Mouse (Mus musculus) stomach, embryonic 15.5 days (tissue): Measurements from ENCODE around the gene Sorcs2. TPM values are rescaled to one million over a fixed set of nuclear protein-coding genes. Genes with fewer than 3 reads are reported as not detected.

Experiments used
- ATAC-seq: fragments of 200-750 bp; cut with Nextera tagmentation; 2 replicates; pipeline ENCODE4 v1.8.0; 2017; ENCODE audit warnings: low read depth, moderate number of reproducible peaks, moderate TSS enrichment; ENCODE audit not compliant: insufficient read depth, low FRiP score
- H3K27ac ChIP-seq: fragments of 300-500 bp; sonication (generic); 2 replicates; pipeline ENCODE4 v1.5.1; 2015; ENCODE audit warnings: mild to moderate bottlenecking, inconsistent platforms
- H3K27me3 ChIP-seq: fragments of 300-500 bp; sonication (generic); replicated peaks from 2 replicates; pipeline ENCODE4 v1.6.1; 2015; ENCODE audit warnings: inconsistent platforms
- H3K36me3 ChIP-seq: fragments of 300-500 bp; sonication (generic); 2 replicates; pipeline ENCODE4 v1.6.1; 2015; ENCODE audit warnings: inconsistent platforms
- H3K4me1 ChIP-seq: fragments of 300-500 bp; sonication (generic); 2 replicates; pipeline ENCODE4 v1.6.1; 2015; ENCODE audit warnings: inconsistent platforms
- H3K4me2 ChIP-seq: fragments of 300-500 bp; sonication (generic); 2 replicates; pipeline ENCODE4 v1.6.1; 2015; ENCODE audit warnings: mild to moderate bottlenecking, inconsistent platforms
- H3K4me3 ChIP-seq: fragments of 300-500 bp; sonication (generic); replicated peaks from 2 replicates; pipeline ENCODE4 v1.5.1; 2015; ENCODE audit warnings: inconsistent platforms
- H3K9ac ChIP-seq: fragments of 300-500 bp; sonication (generic); 2 replicates; pipeline ENCODE4 v1.6.1; 2015; ENCODE audit warnings: inconsistent platforms
- H3K9me3 ChIP-seq: fragments of 300-500 bp; sonication (generic); 2 replicates; pipeline ENCODE4 v1.6.1; 2016; ENCODE audit warnings: inconsistent platforms
- WGBS: fragments of 180-500 bp; shearing (Covaris S2); methylation state at CpG from one replicate; pipeline ENCODE4 v1.1.7; 2015; 5-methylcytosine and 5-hydroxymethylcytosine counted together
- polyA plus RNA-seq: library from polyadenylated mRNA; unstranded; fragments of >200 nt; fragmentation: Nextera tagmentation; extraction: Ambion mirVana; gene quantifications from 2 replicates; pipeline ENCODE4 v1.2.1, GENCODE M21; 2015

The Sorcs2 gene
- polyA plus RNA-seq, 1 experiment from 2014 or later: 13.7 TPM

DNA sequence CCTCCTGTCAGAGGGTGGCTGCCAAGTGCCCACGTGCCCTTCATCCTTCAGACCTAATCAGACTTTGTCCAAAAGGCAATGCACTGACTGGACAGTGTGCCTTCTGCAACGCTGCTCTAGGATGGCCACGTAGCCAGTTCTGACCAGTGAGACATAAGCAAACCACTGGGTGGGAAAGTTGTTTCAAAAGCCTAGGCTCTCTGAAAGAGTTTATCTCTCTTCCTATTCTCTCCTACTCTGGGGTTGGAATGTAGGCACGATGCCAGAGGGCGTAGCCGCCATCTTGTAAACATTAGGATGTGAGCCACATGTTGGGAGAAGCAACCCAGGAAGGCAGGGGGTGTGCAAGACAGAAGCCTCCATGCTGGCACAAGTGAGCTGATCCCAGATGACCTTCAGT lies 44.3 kb downstream of the Sorcs2 start:
- WGBS: 48% methylated on average over 6 of the region's 6 CpGs
- no peak for ATAC-seq
- H3K27ac ChIP-seq: peak overlapping the region; percentile 6; the same call in 1 of the 2 replicates
- H3K4me1 ChIP-seq: peaks cover 20% of the 10 kb centered on the region
- no peak overlapping the region for H3K9ac ChIP-seq
- no peak overlapping the region for H3K4me3 ChIP-seq
- no peaks in the 10 kb centered on the region for H3K36me3 ChIP-seq
- H3K9me3 ChIP-seq: no peaks in the 10 kb centered on the region
- no peak overlapping the region for H3K4me2 ChIP-seq
- no peaks in the 10 kb centered on the region for H3K27me3 ChIP-seq

DNA sequence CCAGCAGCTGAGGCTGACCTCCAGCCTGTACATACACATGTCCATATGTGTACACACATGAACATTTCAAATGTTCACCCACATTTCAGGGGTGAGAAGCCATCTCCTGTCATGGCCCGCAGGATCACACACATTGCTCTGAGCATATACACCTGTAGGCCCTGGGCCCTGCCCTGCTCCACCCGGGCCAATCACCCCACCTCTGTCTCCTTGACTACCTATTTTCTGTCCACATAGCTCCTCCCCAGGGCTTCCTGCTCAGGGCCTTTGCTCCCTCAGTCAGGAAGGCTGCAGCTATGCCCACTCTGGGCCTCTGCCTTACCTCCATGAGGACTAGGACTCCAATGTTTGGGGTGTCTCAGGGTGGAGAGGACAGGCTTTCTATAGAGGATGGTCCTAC lies 44.7 kb downstream of the Sorcs2 start:
- H3K27ac ChIP-seq: peak overlapping the region; percentile 6; the same call in 1 of the 2 replicates
- WGBS: 63% methylated on average over 2 of the region's 2 CpGs
- H3K4me1 ChIP-seq: peaks cover 15% of the 10 kb centered on the region
- ATAC-seq: no peak
- no peak overlapping the region for H3K4me2 ChIP-seq
- H3K4me3 ChIP-seq: no peak overlapping the region
- no peaks in the 10 kb centered on the region for H3K27me3 ChIP-seq
- no peaks in the 10 kb centered on the region for H3K9me3 ChIP-seq
- H3K9ac ChIP-seq: no peak overlapping the region
- H3K36me3 ChIP-seq: no peaks in the 10 kb centered on the region

DNA sequence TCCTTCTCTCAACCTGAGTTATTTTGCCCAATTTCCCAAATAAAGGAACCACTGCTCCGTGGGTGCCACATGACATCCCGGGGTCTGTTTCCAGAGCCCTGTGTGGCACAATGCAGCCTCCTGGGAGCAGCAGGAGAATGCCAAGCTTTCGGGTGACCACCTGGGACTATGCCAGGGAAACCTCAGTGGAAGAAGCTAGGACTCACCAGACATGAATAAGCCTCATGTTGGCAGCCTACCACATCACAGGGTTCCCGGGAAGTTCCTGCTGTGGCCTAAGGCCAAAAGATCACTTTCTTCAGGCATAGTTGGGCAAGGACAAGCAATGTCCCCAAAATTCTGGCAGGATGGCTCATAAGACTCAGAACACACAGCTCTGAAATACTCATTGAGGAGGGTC lies 51.2 kb downstream of the Sorcs2 start:
- H3K4me2 ChIP-seq: no peak overlapping the region
- H3K36me3 ChIP-seq: no peaks in the 10 kb centered on the region
- no peaks in the 10 kb centered on the region for H3K4me1 ChIP-seq
- H3K9ac ChIP-seq: no peak overlapping the region
- H3K27me3 ChIP-seq: no peaks in the 10 kb centered on the region
- ATAC-seq: no peak
- H3K4me3 ChIP-seq: no peak overlapping the region
- H3K27ac ChIP-seq: no peak overlapping the region
- 82% methylated on average over 4 of the region's 4 CpGs for WGBS
- H3K9me3 ChIP-seq: no peaks in the 10 kb centered on the region

DNA sequence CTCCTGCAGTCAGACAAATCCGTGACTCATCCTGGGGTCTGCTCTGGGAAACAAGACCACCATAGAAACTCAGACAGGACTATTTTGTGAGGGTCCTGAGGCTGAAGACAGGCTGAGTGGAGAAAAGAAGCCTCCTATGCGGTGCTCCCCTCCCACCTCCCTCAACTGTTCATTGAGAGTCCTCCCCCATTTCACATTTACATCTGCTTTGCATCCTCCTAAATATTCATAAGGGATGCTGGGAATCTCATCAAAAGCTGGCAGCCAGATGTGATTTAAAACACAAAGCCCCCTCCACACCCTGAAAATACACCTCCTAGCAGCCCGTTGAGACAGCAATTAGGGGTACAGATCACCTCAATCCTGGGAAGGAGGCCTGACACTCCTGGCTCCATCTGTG lies 58.7 kb downstream of the Sorcs2 start:
- Histone ChIP-seq H3K27me3 (no peaks in the 10 kb centered on the region), H3K4me2 (no peak overlapping the region), H3K4me3 (no peak overlapping the region)

DNA sequence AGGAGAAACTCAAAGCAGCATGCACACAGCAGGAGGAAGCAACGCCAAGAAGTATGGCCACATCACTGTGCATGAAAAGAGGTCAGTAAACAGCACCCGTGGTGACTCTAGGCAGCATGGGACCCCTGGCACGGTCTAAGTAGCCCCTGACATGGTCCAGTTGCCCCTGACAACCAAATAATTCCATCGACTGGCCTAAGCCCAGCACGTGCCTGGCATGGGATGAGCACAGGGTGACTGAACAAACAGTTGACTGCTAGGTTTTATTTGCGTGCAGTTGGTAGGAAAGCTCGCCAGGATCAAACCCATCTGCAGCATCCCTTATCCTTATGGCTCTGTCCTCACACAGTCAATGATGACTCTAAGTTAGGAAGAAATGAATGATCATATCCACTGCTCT lies 61.7 kb downstream of the Sorcs2 start:
- Histone ChIP-seq H3K27ac (peak overlapping the region; percentile 14; the same call in 1 of the 2 replicates), H3K36me3 (no peaks in the 10 kb centered on the region), H3K9ac (no peak overlapping the region), H3K4me2 (no peak overlapping the region), H3K27me3 (no peaks in the 10 kb centered on the region), H3K4me3 (no peak overlapping the region), H3K9me3 (no peaks in the 10 kb centered on the region), H3K4me1 (peaks cover 10% of the 10 kb centered on the region)
- no peak for ATAC-seq
- 65% methylated on average over 7 of the region's 7 CpGs for WGBS

More for the DNA sequence above, 58.7 kb downstream of the Sorcs2 start:
- peaks cover 10% of the 10 kb centered on the region for H3K4me1 ChIP-seq
- no peak overlapping the region for H3K27ac ChIP-seq
- H3K9ac ChIP-seq: no peak overlapping the region
- ATAC-seq: no peak
- 72% methylated on average over 3 of the region's 3 CpGs for WGBS
- H3K36me3 ChIP-seq: no peaks in the 10 kb centered on the region
- H3K9me3 ChIP-seq: no peaks in the 10 kb centered on the region

DNA sequence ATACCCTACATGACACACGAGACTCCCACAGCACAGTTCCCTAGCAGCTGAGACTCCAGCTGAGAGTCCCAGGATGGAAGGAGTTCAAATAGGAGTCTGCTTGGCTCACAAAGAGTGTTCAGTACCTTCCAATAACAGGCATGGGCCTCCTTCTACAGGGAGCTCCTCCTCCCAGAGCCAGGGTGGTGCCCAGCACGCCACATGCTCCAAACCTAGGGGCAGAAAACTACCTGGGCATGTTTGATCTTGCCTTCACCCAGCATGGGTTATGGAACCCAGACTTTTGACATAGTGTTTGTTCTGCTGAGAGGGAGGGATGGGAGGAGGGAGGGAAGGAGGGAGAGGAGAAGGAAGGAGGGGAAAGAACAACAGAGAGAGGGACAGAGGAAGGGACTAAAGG lies 62.3 kb downstream of the Sorcs2 start:
- Histone ChIP-seq H3K27ac (peak overlapping the region; percentile 22), H3K27me3 (no peaks in the 10 kb centered on the region), H3K9ac (no peak overlapping the region), H3K36me3 (no peaks in the 10 kb centered on the region), H3K9me3 (no peaks in the 10 kb centered on the region), H3K4me2 (no peak overlapping the region), H3K4me1 (peaks cover 12% of the 10 kb centered on the region), H3K4me3 (no peak overlapping the region)
- WGBS: 76% methylated on average over 2 of the region's 2 CpGs
- ATAC-seq: no peak

DNA sequence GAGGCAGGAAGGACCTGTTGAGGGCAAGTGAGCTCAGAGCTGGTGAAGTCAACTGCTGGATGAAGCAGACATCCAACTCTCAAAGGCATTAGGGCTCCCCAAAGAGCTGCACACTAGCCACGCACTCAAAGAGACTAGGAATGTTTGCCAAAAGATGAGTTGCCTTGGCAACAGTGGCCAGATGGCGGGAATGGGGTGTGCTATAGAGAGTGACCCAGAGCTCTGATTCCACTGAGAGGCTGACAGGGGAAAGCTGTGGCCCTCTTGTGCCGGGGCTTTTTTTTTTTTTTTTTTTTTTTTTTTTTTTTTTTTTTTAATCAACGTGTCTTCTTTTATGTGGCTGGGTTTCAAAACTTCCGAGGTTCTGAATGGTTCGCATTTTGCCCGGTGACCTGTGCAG lies 63.7 kb downstream of the Sorcs2 start:
- no peak overlapping the region for H3K4me2 ChIP-seq
- 55% methylated on average over 7 of the region's 7 CpGs for WGBS
- no peak overlapping the region for H3K27ac ChIP-seq
- H3K4me3 ChIP-seq: no peak overlapping the region
- H3K4me1 ChIP-seq: peaks cover 12% of the 10 kb centered on the region
- no peaks in the 10 kb centered on the region for H3K36me3 ChIP-seq
- no peak for ATAC-seq
- H3K9ac ChIP-seq: no peak overlapping the region
- no peaks in the 10 kb centered on the region for H3K9me3 ChIP-seq
- no peaks in the 10 kb centered on the region for H3K27me3 ChIP-seq

DNA sequence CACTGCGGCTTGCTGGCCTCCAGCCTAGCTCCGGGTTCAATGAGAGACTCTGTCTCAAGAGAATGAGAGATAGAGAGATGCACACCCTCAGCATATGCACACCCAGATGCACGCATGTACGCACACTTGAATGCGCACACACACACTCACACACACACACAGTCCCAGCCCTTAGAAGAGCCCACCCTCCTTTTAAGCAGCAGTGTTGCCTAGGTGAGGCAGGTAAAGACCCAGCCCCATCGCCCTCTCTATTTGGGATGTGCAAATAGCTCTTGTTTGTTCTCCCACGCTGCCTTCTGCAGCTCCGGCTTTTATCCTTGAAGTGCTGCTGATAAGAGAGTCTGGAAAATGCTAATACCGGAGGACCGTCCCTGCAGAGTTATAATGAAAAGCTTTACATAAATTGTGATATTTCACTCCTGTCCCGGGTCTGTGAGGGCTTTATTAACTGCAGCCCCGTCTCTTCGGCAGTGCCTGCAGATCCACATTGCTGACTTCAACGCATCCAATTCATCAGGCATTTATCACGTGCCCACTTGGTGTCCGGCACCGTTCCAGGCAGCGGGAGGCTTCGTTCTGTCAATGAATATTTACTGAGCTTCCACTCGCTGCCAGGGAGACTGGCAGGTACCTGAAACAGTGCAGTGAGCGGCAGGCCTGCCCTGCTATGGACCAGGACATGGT lies 67.3 kb downstream of the Sorcs2 start:
- no peaks in the 10 kb centered on the region for H3K9me3 ChIP-seq
- ATAC-seq: peak; percentile 74
- 45% methylated on average over 21 of the region's 21 CpGs for WGBS
- peaks cover 12% of the 10 kb centered on the region; the same call in 1 of the 2 replicates for H3K4me1 ChIP-seq
- H3K27ac ChIP-seq: peak overlapping the region; percentile 36; the same call in 1 of the 2 replicates
- no peaks in the 10 kb centered on the region for H3K36me3 ChIP-seq
- no peak overlapping the region for H3K4me3 ChIP-seq
- H3K4me2 ChIP-seq: 0 out of 2 replicates have a peak overlapping the region, but pooled peaks have one; percentile 8
- H3K27me3 ChIP-seq: no peaks in the 10 kb centered on the region
- H3K9ac ChIP-seq: no peak overlapping the region

DNA sequence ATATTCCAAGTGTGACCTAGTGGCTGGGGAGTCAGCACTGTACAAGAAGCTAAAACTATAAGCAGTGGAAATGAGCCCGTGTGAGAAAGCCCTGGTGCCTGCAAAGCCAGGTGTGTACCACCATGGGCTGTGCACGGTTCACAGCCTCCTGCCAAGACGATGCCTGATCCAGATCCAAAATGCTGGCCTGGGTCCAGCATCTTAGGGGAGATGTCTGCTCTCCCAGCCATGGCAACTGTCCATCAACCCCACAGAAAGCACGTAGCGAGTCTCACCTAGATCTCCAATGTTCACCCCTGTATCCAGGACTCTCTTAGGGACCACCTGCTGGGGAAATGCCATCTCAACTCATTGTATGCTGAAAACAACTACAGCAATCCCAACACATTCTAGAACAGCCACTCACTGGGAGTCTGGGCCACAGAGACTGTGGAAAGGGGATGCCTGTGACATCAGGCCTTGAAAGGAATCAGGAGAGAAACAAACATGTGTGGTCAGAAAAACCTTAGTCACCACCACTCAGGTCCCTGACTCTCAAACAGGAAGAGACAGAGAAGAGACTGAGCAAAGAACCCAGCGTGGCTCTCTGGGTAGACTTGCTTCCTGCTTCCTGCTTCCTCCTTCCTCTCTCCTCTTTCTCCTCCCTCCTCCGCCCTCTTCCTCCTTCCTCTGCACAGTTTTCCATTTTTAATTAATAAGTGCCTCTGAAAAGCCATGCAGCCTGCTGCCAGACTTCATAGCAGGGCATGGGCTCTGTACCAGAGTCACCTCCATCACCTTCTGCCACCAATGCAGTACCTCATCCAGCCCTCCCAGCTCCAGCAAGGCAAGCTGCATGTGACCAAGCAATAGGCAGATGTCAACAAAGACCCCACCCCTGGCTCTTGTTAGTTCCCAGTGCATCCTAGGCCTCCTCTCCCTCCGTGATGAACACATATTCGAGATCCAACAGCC lies 71.6 kb downstream of the Sorcs2 start:
- H3K9me3 ChIP-seq: no peaks in the 10 kb centered on the region
- 83% methylated on average over 9 of the region's 9 CpGs for WGBS
- no peak for ATAC-seq
- no peak overlapping the region for H3K9ac ChIP-seq
- H3K4me2 ChIP-seq: no peak overlapping the region
- H3K36me3 ChIP-seq: no peaks in the 10 kb centered on the region
- H3K27ac ChIP-seq: no peak overlapping the region
- H3K4me1 ChIP-seq: peaks cover 21% of the 10 kb centered on the region
- H3K4me3 ChIP-seq: no peak overlapping the region
- no peaks in the 10 kb centered on the region for H3K27me3 ChIP-seq

DNA sequence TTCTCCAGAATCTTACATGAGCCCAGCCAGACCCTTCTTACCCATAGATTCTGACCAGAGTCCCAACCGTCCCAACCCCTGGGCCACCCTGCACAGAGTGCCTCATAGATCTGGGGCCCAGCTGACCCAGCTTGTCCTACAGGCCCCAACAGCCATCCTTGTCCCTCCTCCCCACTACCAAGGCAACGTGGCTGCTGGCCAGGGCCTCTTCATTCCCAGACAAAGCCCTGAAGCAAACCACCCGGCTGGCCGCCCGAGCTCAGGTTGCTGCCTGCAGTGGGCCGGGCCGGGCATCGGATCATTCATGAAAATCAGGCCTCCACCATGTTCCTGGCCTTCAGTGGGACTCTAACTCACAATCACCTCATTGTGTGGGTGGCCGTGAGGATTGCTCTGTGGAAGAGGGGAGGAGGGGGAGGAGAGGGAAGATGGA lies 73.8 kb downstream of the Sorcs2 start:
- H3K27ac ChIP-seq: 0 out of 2 replicates have a peak overlapping the region, but pooled peaks have one; percentile 18
- no peak overlapping the region for H3K4me3 ChIP-seq
- H3K4me1 ChIP-seq: peaks cover 26% of the 10 kb centered on the region
- ATAC-seq: no peak
- no peak overlapping the region for H3K4me2 ChIP-seq
- H3K36me3 ChIP-seq: no peaks in the 10 kb centered on the region
- H3K9me3 ChIP-seq: no peaks in the 10 kb centered on the region
- H3K9ac ChIP-seq: no peak overlapping the region
- WGBS: 30% methylated on average over 9 of the region's 9 CpGs
- H3K27me3 ChIP-seq: no peaks in the 10 kb centered on the region

DNA sequence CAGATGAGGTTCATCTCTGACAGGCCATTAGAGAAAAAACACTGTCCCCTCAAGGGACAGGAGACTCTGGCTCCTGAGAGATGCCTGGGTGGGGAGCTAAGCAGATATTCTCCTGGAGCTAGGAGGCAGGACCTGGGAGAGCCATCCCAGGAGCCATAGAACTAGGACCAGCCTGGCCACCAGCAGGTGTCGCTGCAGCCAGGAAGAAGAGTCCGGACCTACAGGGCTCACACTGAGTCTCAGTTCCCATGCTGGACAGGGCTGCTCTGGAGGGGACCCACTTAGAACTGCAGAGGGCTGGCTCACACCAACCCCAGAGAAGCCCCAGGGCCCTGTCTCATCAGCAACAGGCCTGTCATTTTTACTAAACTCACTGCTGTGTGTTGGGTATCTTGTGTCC lies 74.4 kb downstream of the Sorcs2 start:
- Histone ChIP-seq H3K36me3 (no peaks in the 10 kb centered on the region), H3K4me2 (no peak overlapping the region), H3K4me1 (peaks cover 26% of the 10 kb centered on the region), H3K4me3 (no peak overlapping the region), H3K27me3 (no peaks in the 10 kb centered on the region), H3K27ac (0 out of 2 replicates have a peak overlapping the region, but pooled peaks have one; percentile 18), H3K9me3 (no peaks in the 10 kb centered on the region), H3K9ac (no peak overlapping the region)
- WGBS: 4% methylated on average over 2 of the region's 2 CpGs
- ATAC-seq: peak; percentile 65

DNA sequence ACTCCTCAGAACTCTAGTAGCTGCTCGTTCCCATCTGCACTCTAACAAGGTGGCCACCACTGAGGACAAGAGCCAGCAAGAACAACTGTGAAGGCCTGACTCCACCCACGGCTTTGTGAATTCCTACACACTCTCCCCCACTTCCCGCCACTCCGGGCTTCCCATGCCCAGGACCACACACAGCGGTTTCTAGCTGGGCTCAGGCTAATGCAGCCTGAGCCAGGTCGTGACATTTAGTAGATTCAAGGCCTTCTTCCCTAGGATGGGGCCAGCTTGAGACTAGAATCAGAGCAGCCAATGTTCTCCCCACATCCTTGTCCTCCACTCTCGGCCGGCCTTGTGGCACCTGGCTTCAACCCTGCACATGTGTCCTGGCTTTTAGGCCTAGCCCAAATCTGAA lies 76.4 kb downstream of the Sorcs2 start:
- no peak for ATAC-seq
- Histone ChIP-seq H3K9me3 (no peaks in the 10 kb centered on the region), H3K4me2 (no peak overlapping the region), H3K4me1 (peaks cover 26% of the 10 kb centered on the region), H3K27me3 (no peaks in the 10 kb centered on the region), H3K4me3 (no peak overlapping the region), H3K27ac (no peak overlapping the region), H3K36me3 (no peaks in the 10 kb centered on the region), H3K9ac (no peak overlapping the region)
- 24% methylated on average over 8 of the region's 8 CpGs for WGBS
